Mouse (Mus musculus) heart, embryonic 14.5 days (tissue): ENCODE measurements around the gene Gap43. TPM values are rescaled to one million over a fixed set of nuclear protein-coding genes. Genes with fewer than 3 reads are reported as not detected.
"Not testable (repeated sequence)": the region's sequence is repeated elsewhere in the genome, so short reads cannot be mapped to it uniquely, and the experiment has no call there.

Experiments
- ATAC-seq: fragments of 200-750 bp; cut with Nextera tagmentation; 2 replicates; pipeline ENCODE4 v1.8.0; 2017; ENCODE audit warnings: low read depth, moderate TSS enrichment; ENCODE audit not compliant: insufficient number of reproducible peaks, insufficient read depth, low FRiP score
- H3K27ac ChIP-seq, 2 experiments: fragments of 200-500 bp in 1 of 2; fragments of 300-500 bp in 1 of 2; sonication (generic) in 1 of 2; replicated peaks in 1 of 2; 2 replicates each; pipeline ENCODE4 v1.5.1; 2012 to 2014; ENCODE audit warnings: low read depth in 2 of 2, low read length in 2 of 2, control low read depth in 1 of 2, mild to moderate bottlenecking in 1 of 2, mixed read lengths in 1 of 2; ENCODE audit not compliant: control insufficient read depth in 1 of 2, insufficient read depth in 1 of 2
- H3K27me3 ChIP-seq: fragments of 300-500 bp; sonication (generic); 2 replicates; pipeline ENCODE4 v1.6.1; 2014; ENCODE audit warnings: mild to moderate bottlenecking, low read length, control low read depth; ENCODE audit not compliant: control insufficient read depth, insufficient read depth
- H3K36me3 ChIP-seq: fragments of 300-500 bp; sonication (generic); 2 replicates; pipeline ENCODE4 v1.6.1; 2014; ENCODE audit warnings: mild to moderate bottlenecking, control low read depth, low read length, mixed read lengths; ENCODE audit not compliant: control insufficient read depth, insufficient read depth
- H3K4me1 ChIP-seq, 2 experiments: fragments of 200-500 bp in 1 of 2; fragments of 300-500 bp in 1 of 2; sonication (generic) in 1 of 2; 2 replicates each; pipeline ENCODE4 v1.6.1; 2012 to 2014; ENCODE audit warnings: low read length in 2 of 2, control low read depth in 1 of 2, mixed read lengths in 1 of 2; ENCODE audit not compliant: control insufficient read depth in 2 of 2, insufficient read depth in 2 of 2
- H3K4me2 ChIP-seq: fragments of 300-500 bp; sonication (generic); 2 replicates; pipeline ENCODE4 v1.6.1; 2014; ENCODE audit warnings: mild to moderate bottlenecking, low read length
- H3K4me3 ChIP-seq, 2 experiments: fragments of 200-500 bp in 1 of 2; fragments of 300-500 bp in 1 of 2; sonication (generic) in 1 of 2; 2 replicates each; pipeline ENCODE4 v1.5.1; 2012 to 2014; ENCODE audit warnings: low read length in 2 of 2, mild to moderate bottlenecking in 2 of 2, control low read depth in 1 of 2, low read depth in 1 of 2, moderate library complexity in 1 of 2; ENCODE audit not compliant: control insufficient read depth in 1 of 2, insufficient read depth in 1 of 2
- H3K9ac ChIP-seq: fragments of 300-500 bp; sonication (generic); 2 replicates; pipeline ENCODE4 v1.6.1; 2014; ENCODE audit warnings: mild to moderate bottlenecking, low read length
- H3K9me3 ChIP-seq: fragments of 300-500 bp; sonication (generic); 2 replicates; pipeline ENCODE4 v1.6.1; 2016; ENCODE audit warnings: low read length, control low read depth; ENCODE audit not compliant: control insufficient read depth
- WGBS: fragments of 180-500 bp; shearing (Covaris S2); extraction: QIAGEN DNeasy Blood & Tissue Kit; methylation state at CpG from one replicate; pipeline ENCODE4 v1.1.7; 2014; 5-methylcytosine and 5-hydroxymethylcytosine counted together
- microRNA-seq: library from miRNA; unstranded; fragments of <30 nt; microRNA quantifications from one replicate; pipeline ENCODE4, GENCODE M21; 2016
- polyA plus RNA-seq: library from polyadenylated mRNA; unstranded; fragments of >200 nt; fragmentation: Nextera tagmentation; extraction: Ambion mirVana; gene quantifications from 2 replicates; pipeline ENCODE4 v1.2.1, GENCODE M21; 2014

Gene Gap43
- polyA plus RNA-seq, 1 experiment from 2014 or later: 27.8 TPM

- no peak overlapping the region for H3K9ac ChIP-seq
- 67% methylated on average over 3 of the region's 3 CpGs for WGBS
- no peaks in the 10 kb centered on the region for H3K36me3 ChIP-seq
- H3K9me3 ChIP-seq: no peaks in the 10 kb centered on the region
- no peak overlapping the region for H3K4me2 ChIP-seq
- H3K4me3 ChIP-seq: no peak overlapping the region
- no peak overlapping the region for H3K27ac ChIP-seq
- H3K27me3 ChIP-seq: no peaks in the 10 kb centered on the region
- ATAC-seq: no peak
- H3K4me1 ChIP-seq: no peaks in the 10 kb centered on the region
Observed at GRCm38 (mm10) chr16:42255222-42255621, 85.2 kb downstream of the Gap43 start.

GRCm38 (mm10) chr16:42252252-42252651, 88.2 kb downstream of the Gap43 start:
- Histone ChIP-seq H3K36me3 (no peaks in the 10 kb centered on the region), H3K4me3 (no peak overlapping the region), H3K27ac (no peak overlapping the region), H3K9ac (no peak overlapping the region), H3K9me3 (no peaks in the 10 kb centered on the region), H3K4me2 (no peak overlapping the region), H3K27me3 (no peaks in the 10 kb centered on the region), H3K4me1 (no peaks in the 10 kb centered on the region)
- WGBS: 57% methylated on average over 5 of the region's 5 CpGs
- no peak for ATAC-seq

GRCm38 (mm10) chr16:42244121-42244520, 96.3 kb downstream of the Gap43 start:
- not testable (repeated sequence) for H3K4me3 ChIP-seq, H3K9me3 ChIP-seq, H3K27ac ChIP-seq, H3K4me2 ChIP-seq, ATAC-seq, H3K27me3 ChIP-seq, H3K4me1 ChIP-seq, H3K36me3 ChIP-seq, H3K9ac ChIP-seq
- WGBS: 67% methylated on average over 3 of the region's 3 CpGs

- H3K4me2 ChIP-seq: no peak overlapping the region
- H3K4me3 ChIP-seq: no peak overlapping the region
- no peak overlapping the region for H3K9ac ChIP-seq
- no peaks in the 10 kb centered on the region for H3K27me3 ChIP-seq
- 57% methylated on average over 4 of the region's 4 CpGs for WGBS
- no peak overlapping the region for H3K27ac ChIP-seq
- 0 out of 2 replicates have a peak, but pooled peaks cover 3% of the 10 kb centered on the region for H3K9me3 ChIP-seq
- no peaks in the 10 kb centered on the region for H3K36me3 ChIP-seq
- H3K4me1 ChIP-seq: no peaks in the 10 kb centered on the region
- no peak for ATAC-seq
Observed at GRCm38 (mm10) chr16:42231306-42231705, 109.1 kb downstream of the Gap43 start.

Small RNAs within 50 kb of the gene (microRNA-seq; reads per million reads assigned to microRNA genes)
- 15.9 reads per million, percentile 28 among the genes with 10 or more reads in this experiment for gene Mir6540
